Mouse (Mus musculus) kidney, adult 2 months (tissue): ENCODE data around the gene Asphd2.

Experiments used
- CTCF ChIP-seq: fragments of 200-500 bp; conservative IDR thresholded peaks from 2 replicates; pipeline ENCODE4 v1.5.1; 2011; ENCODE audit warnings: low read depth, mild to moderate bottlenecking, control low read depth, low read length, moderate library complexity, mixed read lengths; ENCODE audit not compliant: insufficient read depth, insufficient read length
- POLR2A ChIP-seq: fragments of 200-500 bp; IDR thresholded peaks from one replicate; pipeline ENCODE4 v1.6.1; 2011; ENCODE audit warnings: low read depth, low read length, control low read depth

- TF ChIP-seq CTCF (no peak), POLR2A (no peak)
These were observed 45.5 kb downstream of the Asphd2 start for GRCm38 (mm10) chr5:112349169-112349568.
